Mouse (Mus musculus): ENCODE data around the gene Svs1.
A peak's percentile ranks its signal among the peaks of the same experiment; 100 is the strongest.
"Not testable (repeated sequence)": the region's sequence is repeated elsewhere in the genome, so short reads cannot be mapped to it uniquely, and the experiment has no call there.

Gene Svs1

DNA sequence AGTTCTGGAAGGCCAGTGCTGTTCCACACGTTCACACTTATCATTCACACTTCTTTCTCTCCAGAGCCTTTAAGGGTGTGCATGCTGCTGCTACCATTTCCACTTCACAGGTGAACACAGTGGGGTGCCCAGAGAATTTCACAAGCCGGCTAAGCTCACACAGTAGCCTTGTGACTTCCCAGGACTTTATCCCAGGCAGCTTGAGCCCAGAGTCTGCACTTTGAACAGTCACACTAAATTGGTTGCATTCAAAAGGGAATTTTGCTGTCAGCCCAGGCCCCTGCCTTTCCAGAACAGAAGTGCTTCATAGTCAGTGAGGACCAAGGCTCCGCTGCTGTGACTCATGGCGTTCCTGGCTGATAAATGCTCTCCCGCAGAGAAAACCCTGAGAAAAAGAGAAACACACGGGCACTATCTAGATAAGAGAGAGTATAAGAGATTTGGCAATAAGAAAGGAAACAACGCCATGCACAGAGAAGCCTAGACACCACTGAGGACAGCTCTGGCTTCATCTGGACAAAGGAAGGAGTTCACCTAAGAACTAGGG, at the start of gene Svs1:
Gene Svs1 (plus strand): TSS at position 418 of the 547 bp plus-strand sequence.
- no peak for DNase-seq (ENCODE audit: low read depth, low spot score)

DNA sequence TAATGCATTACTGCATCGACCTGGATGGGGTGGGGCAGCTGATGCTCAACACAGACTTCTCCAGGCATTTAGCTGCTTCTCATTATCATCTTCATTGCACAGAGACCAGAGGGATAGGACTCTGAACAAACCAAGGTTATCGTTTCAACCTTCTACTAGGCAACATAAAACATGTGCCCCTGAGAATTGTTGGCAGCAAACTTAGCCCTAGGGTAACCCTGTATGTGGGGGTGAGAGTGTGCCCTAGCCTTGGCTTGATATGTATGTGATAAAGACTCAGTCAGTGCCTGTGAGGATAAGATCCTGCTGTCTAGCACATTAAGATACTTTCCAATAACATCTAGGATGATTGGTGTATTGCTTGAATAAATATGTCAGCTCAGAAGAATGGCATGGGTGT, 37.1 kb upstream of the Svs1 start:
- DNase-seq (ENCODE audit: low read depth, low spot score): no peak

DNA sequence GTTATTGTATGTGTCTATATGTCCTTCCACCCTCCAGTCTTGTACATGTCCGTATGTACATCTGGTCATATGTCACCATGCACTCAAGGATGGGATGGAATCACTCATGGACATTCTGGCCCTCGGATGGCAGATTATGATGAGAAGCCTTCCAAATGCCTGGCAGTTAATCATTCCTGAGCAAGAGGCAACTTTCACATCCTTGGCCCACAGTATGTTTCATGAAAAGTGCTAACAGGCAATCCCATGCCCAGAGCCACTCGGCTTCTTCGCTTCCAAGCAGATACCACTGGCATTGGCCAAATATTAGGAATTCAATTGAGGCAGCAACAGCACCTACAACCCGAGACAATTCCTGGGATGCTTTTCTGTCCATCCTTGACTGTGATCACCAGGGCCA, 36.0 kb upstream of the Svs1 start:
- no peak for DNase-seq (ENCODE audit: low read depth, low spot score)

DNA sequence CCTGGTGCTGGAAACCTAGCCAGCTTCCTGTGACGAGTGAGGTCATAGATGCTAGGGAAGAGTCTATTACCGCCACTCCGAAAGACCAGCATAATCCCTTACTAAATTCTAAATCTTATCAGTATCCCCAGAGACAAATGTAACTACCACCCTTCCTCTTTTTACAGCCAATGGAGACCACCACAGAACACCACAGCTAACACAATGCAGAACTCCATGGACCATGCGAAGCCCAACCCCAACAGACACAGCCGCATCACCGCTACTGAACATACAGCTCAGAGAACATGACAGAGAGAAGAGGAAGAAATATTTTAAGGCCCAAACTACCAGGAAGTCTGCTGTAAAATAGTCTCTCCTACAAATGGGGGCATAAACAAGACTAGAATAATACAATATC, 35.0 kb upstream of the Svs1 start:
- DNase-seq (ENCODE audit: low read depth, low spot score): no peak

DNA sequence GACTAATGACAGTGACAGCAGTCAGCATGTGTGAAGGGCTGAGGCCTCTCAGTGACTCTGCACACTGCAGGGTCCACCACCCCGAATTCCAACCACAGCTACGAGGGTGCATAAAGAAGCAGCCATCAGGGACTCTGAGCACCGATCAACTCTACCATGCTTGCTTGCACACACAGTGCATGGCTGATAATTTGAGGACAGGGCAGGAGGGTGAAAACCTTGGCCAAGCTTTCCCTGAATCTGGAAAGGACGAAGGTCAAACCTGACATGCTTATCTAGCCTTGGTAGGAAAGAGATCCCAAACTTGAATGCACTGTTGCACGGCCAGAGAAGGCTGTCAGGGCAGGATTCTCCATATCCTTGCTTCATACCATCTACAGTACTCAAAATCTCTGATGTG, 33.4 kb upstream of the Svs1 start:
- no peak for DNase-seq (ENCODE audit: low read depth, low spot score)

DNA sequence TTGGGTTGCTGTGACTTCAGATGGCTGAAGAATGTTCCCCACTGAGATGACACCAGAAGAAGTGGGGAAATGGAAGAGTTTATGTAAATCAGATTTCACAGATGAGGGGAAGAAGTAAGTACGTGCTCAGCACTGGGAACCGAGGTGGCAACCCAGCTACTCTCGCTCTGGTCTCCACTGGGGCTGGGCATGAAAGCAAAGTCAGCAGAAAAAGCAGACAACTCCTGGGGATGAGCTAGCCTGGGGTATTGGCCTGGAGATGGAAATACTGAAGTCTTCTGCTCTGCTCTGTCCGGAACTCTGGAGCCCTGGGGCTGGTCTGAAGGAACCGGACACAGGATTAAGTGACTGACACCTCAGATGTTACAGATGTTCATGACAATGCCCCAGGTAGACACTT, 32.5 kb upstream of the Svs1 start:
- no peak for DNase-seq (ENCODE audit: low read depth, low spot score)

DNA sequence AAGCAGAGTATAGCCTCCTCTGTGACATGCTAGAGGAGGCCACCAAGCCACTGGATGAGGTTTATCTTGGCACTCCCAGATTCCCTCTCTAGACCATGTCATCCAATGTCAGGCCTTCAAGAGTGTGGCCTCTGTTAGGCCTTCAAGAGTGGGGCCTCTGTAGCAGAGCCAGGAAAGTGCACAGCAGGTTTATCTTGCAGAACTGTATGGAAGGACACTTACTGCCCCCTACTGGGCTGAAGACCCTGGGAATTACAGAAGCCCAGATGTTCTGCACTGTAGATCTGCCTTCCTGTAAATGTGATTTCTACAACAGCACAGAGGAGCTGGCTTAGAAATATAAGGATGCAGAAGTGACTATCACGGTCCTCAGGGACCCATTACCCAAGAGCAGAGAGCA, 31.7 kb upstream of the Svs1 start:
- peak; percentile 35 for DNase-seq (ENCODE audit: low read depth, low spot score)

DNA sequence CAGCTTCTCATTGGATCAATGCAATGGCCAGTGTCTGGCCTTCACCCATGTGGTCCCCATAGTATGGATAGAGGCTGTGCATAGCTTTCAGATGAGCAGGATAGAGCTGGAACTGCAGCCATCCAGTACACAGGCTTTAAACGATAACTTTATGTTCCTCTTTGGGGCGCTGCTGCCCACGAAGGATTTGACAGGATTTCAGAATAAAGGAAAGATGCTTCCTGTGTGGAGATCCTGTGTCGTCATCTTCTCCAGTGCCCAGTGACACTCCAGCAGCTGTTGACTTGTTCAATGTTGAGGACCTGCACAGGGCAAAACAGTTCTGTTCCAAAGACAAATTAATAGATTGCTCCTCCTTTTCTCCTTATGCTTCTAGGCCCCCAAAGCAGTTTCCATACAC, 29.9 kb upstream of the Svs1 start:
- DNase-seq (ENCODE audit: low read depth, low spot score): no peak

DNA sequence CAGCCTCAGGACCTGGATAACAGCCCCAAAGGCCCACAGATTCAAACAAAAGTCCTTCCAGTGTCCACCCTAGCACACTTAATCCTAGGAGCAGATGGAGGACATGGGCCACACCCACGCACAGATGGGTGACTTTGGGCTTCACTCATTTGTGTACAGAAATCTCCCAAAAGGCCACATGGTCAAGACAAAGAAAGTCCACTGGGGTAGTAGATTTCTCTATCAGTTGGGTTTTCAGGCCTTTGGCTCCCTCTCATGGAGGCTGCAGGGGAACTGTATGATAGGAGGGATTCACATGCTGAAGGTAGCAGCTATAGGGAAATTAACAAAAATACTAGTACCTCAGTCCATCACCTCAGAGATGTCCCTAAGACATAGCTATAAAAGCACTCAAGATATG, 28.6 kb upstream of the Svs1 start:
- DNase-seq (ENCODE audit: low read depth, low spot score): peak; percentile 2

DNA sequence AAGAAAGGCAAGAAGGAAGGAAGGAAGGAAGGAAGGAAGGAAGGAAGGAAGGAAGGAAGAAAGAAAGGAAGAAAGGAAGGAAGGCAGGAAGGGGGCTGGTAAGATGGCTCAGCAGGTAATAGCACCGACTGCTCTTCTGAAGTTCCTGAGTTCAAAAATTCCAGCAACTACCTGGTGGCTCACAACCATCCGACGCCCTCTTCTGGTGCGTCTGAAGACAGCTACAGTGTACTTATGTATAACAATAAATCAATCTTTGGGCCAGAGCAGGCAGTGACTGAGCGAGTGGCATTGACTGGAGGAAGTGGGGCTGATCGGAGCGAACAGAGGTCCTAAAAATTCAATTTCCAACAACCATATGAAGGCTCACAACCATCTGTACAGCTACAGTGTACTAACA, 27.5 kb upstream of the Svs1 start:
- peak; percentile 11 for DNase-seq (ENCODE audit: low read depth, low spot score)

DNA sequence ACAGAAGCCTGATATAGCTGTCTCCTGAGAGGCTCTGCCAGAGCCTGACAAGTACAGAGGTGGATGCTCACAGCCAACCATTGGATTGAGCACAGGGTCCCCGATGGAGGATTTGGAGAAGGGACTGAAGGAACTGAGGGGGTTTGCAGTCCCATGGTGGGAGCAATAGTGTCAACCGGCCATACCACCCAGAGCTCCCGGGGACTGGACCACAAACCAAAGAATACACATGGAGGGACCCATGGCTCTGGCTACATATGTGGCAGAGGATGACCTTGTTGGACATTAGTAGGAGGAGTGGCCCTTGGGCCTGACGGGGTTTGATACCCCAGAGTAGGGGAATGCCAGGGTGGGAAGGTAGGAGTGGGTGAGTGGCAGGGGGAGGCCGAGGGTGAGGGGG, 20.0 kb upstream of the Svs1 start:
- DNase-seq (ENCODE audit: low read depth, low spot score): not testable (repeated sequence)

DNA sequence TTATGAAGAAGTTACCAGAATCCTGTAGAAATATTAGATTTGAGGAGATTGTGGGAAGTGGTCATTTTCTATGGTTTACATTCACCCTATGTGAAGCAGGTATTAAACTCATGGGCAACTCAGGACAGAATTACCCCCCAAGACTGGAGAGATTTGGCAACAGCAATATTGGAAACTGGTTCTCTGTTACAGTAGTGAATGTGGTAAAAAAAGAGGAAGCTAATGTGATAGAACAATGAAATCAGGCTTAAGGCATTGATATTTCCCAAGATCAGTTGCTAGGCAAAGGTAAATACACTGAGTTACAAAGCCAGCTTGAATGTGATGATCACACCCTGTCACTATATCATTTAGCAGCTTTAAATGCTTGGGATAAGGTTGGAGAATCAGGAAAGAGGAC, 18.8 kb upstream of the Svs1 start:
- no peak for DNase-seq (ENCODE audit: low read depth, low spot score)

DNA sequence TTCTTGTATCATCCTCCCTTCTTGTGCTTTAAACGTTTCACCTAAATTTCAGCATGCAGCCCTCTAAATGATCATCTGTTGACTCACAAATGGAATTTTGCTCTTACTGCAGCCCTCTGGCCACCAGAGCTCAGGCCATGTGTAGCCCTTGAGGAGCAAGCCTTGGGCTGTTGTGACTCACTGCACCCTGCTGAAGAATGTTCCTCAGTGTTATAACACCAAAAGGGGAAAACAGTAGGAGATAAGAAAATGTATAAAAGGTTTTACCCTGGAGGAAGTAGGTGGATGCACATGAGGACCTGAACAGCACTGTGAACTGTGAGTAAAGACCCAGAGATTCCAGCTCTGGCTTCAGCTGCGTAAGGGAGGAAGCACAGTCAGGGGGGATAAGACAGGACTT, 12.0 kb upstream of the Svs1 start, which contains the start of gene Doxl2:
Gene Doxl2 (plus strand): TSS at position 301 of the 400 bp plus-strand sequence.
- DNase-seq (ENCODE audit: low read depth, low spot score): no peak

DNA sequence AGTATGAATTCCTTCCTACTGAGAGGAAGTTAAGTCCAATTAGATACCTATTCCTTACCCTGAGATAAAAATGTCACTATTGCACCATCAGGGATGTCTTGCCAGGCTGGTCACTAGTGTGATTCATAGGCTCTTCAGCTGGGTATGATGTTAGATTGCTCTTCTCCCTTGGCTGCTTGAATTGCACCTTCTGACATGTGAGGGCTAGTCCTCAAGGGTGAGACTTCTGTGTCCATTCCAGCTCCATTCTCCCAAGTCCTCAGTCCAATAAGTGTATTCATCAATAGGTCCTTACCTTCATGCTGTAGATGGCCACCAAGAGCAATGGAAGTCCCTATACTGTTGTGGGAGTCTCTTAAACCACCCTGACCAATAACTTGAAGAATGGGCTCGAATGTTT, 7.0 kb upstream of the Svs1 start:
- DNase-seq (ENCODE audit: low read depth, low spot score): no peak

DNA sequence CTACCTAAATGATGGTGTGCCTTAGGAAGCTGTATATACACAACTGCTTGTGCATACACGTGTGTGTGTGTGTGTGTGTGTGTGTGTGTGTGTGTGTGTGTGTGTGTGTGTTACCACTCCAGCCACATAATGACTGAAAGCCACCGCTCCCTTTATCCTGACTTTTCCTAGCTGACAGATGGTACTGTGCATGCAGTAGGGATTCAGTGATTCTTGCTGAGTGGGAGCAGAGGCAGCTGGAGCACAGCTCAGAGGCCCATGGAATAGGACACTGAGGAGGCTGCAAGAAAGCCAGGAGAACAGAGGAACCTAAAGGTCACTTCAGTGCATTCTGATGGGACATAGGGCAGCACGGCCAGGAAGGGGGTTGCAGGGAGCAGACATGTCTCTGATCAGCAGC, 4.4 kb upstream of the Svs1 start:
- DNase-seq (ENCODE audit: low read depth, low spot score): no peak

DNA sequence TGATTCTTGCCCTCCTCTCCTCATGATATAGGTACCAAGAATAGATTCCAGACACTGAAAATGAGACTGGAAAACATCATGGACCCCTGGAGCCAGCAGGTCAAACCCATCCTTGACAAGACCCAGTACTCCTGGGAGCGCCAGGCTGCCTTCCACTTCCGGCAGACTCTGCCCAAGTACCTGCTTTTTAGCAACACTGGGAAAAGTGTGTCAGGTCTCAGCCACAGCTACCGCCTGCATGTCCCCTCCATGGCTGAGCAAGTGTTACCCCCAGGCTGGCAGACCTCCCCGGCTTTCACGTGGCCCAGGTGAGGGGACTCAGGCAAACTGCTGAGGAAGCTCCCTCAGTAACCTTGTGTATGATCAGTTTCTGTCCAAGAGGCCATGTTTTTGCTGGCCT, 3.3 kb downstream of the Svs1 start:
- no peak for DNase-seq (ENCODE audit: low read depth, low spot score)

DNA sequence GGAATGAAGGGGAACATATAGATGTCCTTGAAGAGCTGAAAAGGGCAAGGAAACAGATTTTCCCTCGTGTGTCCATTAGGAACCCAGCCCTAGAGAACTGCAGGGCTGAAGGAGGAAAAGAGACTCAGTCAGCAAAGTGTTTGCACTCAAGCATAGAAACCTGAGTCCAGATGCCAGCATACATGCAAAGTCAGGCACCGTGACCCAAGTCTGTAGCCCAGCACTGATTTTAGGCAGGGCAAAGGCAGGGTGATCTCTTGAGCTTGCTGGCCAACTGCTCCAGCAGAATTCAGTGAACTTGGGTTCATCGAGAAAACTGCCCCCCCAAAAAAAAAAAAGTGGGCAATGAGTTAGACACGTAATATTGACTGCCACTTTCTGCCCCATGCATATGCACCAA, 5.3 kb downstream of the Svs1 start:
- no peak for DNase-seq (ENCODE audit: low read depth, low spot score)

DNA sequence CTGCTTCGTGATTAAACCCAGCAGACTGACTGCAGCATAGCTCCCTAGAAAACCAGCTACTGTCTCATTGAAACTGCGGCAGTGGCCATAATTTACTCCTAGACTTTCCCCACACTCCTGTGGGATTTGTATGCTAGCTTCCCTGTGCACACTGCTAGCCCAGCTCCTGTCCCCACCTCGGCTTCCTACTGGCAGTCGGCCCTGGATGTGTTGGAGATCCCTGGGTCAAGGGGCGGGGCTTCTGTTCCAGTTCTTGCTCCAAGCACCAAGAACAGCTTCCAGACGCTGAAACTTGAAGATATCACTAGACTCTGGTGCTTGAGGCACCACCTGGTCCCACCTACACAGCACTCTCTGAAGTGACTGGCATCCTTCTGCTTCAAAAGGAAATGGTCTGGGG, 11.5 kb downstream of the Svs1 start:
- no peak for DNase-seq (ENCODE audit: low read depth, low spot score)

DNA sequence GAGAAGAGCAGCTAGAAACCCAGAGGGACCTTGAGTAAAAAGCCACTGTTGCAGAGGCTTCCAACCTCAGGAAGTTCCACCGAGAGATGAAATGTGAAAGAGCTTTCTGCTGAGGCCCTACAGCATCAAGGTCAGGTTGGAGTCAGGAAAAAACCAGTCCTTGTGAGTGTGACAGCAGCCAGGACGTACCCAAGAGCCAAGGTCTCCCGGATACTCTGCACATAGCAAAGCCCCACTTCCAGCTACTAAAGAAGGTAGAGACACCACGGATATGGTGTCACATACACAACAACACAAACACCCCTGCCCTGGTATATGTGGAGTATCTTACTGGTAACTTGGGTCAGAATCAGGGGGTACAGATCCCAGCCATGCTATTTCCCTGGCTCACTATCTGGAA, 12.1 kb downstream of the Svs1 start:
- no peak for DNase-seq (ENCODE audit: low read depth, low spot score)

DNA sequence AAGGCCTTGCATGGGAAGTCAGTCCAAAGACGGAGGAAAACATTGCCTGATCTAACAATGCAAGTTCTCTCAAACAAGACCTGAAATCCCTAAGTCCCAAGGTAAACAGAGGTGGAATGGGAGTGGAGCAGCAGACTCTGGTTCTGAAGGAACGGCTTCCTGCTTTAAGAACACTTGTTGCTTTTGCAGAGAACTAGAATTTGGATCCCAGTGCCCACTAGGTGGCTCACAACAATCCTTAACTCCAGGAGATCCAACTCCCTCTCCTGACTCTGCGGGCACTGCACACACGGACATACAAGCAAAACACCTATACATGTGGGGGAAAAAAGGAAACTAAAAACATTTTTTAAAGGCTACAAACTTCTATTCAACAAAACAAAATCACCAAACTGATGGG, 16.7 kb downstream of the Svs1 start:
- no peak for DNase-seq (ENCODE audit: low read depth, low spot score)

DNA sequence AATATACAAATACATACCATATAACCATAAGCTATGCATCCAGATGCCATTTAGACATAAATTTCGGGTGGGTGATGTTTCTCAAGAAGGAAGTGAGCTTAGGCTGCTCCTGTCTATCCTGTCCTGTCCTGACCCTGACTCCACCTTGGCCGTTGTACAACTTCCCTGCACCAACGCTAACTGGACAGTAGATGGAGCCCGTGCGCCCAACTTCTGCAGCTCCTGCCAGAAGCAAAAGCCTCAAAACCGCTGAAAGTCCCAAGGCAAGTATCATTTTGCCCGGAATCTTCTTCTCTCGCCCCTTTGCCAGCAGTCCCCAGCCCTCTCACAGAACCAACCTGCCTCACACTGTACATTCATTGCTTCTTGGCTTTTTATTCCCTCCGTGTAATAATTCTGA, 21.3 kb downstream of the Svs1 start:
- DNase-seq (ENCODE audit: low read depth, low spot score): peak; percentile 73

DNA sequence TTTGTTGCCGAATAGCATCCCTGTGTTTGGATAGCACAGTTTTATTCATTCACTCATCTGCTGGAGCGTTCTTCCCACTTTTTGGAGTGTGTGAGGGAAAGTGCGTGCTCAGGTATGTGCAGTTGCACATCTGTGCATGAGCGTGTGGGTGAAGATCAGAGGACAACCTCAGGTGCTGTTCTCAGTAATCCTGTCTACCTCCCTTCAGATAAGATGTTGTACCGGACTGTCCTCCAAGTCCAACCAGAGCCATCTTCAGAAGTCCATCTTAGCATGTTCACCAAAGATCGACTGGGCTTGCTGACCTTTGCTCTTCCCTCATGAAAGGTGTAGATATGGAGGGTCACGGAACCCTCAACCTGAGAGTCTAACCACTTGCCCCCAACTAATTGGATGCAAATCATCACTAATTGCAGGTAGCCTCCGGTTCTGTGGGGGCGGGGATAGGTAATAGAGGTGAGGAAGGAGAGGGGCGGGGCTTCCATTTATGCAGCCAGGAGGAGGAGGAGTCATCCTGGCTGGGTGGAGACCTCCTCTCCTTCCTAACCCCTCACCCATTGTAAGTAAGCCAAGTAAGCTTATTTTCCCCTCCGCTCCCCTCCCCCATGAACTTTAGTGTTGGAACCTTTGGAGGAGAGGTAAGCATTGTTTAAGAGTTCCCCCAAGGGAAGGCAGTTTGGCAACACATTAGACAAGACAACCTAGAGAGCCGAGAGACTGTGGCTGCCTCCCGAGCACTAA, 21.9 kb downstream of the Svs1 start:
- no peak for DNase-seq (ENCODE audit: low read depth, low spot score)

DNA sequence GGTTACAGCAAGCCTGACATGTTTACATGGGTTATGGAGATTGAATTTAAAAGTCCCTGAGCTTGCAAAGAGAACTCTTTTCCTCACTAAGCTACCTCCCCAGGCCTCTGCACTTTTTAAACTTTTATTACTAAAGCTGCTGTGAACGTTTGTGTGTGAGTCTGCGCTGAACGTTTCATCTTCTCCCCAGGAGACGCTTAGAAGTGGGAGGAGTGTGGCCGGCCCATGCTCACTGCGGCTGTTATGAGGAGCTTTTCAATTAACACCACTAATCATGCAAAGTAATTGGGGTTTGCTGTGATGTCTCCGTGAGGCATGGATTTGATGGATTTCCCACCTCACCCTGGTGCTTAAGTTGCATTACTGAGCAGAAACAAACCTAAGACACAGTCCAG, 22.5 kb downstream of the Svs1 start:
- DNase-seq (ENCODE audit: low read depth, low spot score): peak; percentile 43

DNA sequence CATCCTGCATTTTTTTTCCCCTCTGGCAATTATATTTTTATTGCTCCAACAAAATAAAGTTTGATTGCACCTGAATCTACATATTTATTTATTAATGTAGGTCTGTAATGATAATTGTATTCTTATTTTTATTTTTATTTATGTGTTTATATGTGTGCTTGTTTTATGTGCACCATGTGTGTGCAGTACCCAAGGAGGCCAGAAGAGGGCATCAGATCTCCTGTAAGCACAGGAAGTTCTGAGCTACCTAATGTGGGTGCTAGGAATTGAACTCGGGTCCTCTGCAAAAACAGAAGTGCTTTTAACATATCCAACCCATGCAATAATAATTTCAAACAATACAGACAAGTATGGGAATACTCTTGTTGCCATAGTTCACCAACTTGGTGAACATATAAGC, 23.0 kb downstream of the Svs1 start:
- no peak for DNase-seq (ENCODE audit: low read depth, low spot score)

Measured in forelimb bud, embryonic 11.5 days (tissue).